In the genomic region with DNA sequence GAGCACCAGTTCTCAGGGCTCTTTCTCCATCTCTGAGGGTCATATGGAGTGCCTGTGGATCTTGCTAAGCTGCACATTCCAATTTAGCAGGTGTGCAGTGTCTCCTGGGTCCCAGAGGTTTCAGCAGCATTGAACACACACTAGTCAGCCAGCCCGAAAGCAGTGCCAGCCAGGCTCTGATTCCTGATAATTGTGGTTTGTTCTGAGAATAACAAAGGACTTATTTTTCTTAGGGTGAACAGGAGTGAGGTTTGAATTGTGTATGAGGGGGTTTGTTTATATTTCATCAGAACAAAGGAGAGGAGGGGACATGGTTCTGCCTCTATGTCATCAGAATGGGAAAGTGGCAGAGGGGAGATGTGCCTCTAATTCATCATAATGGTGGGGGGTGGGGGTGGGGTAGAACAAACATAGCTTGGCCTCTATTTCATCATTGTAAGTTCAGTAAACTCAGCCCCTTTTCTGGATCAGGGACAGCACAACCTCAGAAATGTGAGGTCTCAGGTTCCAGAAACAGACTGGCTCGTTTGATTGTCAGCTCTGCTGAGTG, we compare ENCODE assay signal across 16 mouse cellular contexts.
"Had no signal": no experiment of that assay in that cellular context is flagged by ENCODE, and none has a peak within 500 bp of the region (broad histone marks: within the 10 kb centered on the region; RNA-seq: fewer than 3 reads in every experiment).

No protein-coding gene starts in this region.

- H3K36me3 ChIP-seq: limb, embryonic 12.5 days; liver, embryonic 13.5 days; lung, embryonic 15.5 days; midbrain, embryonic 15.5 days; neural tube, embryonic 12.5 days had no signal

- H3K4me1 ChIP-seq: limb, embryonic 12.5 days; liver, embryonic 13.5 days; lung, embryonic 15.5 days; megakaryocyte, embryonic 14.5 days; midbrain, embryonic 15.5 days; neural tube, embryonic 12.5 days had no signal

- H3K9me3 ChIP-seq: lung, embryonic 15.5 days; midbrain, embryonic 15.5 days had no signal

- ATAC-seq: liver, postnatal 0 days; midbrain, embryonic 15.5 days had no signal

- DNase-seq: kidney, adult 2 months; kidney, postnatal 25 days; liver; liver, embryonic 13.5 days; liver, postnatal 0 days; lung, postnatal 14 days; right cerebral cortex, postnatal 14 days; thymus, adult 2 months; thymus, postnatal 25 days had no signal

- H3K27me3 ChIP-seq: limb, embryonic 12.5 days; liver, embryonic 13.5 days; lung, embryonic 15.5 days; megakaryocyte, embryonic 14.5 days; midbrain, embryonic 15.5 days; neural tube, embryonic 12.5 days had no signal

- H3K4me2 ChIP-seq: limb, embryonic 12.5 days; liver, embryonic 13.5 days; lung, embryonic 15.5 days; midbrain, embryonic 11.5 days; midbrain, embryonic 15.5 days; neural tube, embryonic 12.5 days had no signal

- H3K27ac ChIP-seq: limb, embryonic 12.5 days; liver, embryonic 13.5 days; lung, embryonic 15.5 days; macrophage; midbrain, embryonic 15.5 days; neural tube, embryonic 12.5 days had no signal

- H3K4me3 ChIP-seq: limb, embryonic 12.5 days; liver, embryonic 13.5 days; lung, embryonic 15.5 days; megakaryocyte, embryonic 14.5 days; midbrain, embryonic 15.5 days; neural tube, embryonic 12.5 days had no signal

- H3K9ac ChIP-seq: limb, embryonic 12.5 days; liver, embryonic 13.5 days; liver, postnatal 0 days; lung, embryonic 15.5 days; midbrain, embryonic 15.5 days; neural tube, embryonic 12.5 days had no signal
